Mouse (Mus musculus) gastrocnemius, postnatal 4 days (tissue): ENCODE measurements at regions not wholly inside any gene's neighbourhood (a gene's known extent, or its start where the extent isn't known, plus 50 kb on each side); places are given as distances from the start of the nearest gene placed in this dataset.
"Not testable (repeated sequence)": the region's sequence is repeated elsewhere in the genome, so short reads cannot be mapped to it uniquely, and the experiment has no call there.

Experiments used
- DNase-seq, 2 experiments: peaks; one replicate each; pipeline ENCODE4 v3.0.0; 2021 to 2022; ENCODE audit warnings: low spot score in 2 of 2, mixed read lengths in 2 of 2

DNA sequence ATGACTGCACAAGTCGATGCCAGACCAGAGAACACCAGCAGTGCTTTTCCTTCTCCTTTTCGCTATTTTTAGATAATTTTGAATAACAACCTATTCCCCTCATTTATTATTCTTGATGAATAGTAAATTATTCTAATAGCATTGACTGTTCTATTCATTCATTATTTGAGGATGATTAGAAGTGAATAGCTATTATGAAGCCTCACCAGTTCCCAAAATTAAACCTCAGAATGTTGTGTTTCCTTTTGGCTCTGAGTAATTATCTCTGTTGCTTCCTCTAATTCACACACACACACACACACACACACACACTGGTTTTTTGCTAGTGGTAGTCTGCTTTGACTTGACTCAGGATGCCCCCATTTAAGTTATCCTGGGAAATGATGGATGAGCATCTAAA, 540.7 kb downstream of the Cypt12 start:
- DNase-seq: no peak

DNA sequence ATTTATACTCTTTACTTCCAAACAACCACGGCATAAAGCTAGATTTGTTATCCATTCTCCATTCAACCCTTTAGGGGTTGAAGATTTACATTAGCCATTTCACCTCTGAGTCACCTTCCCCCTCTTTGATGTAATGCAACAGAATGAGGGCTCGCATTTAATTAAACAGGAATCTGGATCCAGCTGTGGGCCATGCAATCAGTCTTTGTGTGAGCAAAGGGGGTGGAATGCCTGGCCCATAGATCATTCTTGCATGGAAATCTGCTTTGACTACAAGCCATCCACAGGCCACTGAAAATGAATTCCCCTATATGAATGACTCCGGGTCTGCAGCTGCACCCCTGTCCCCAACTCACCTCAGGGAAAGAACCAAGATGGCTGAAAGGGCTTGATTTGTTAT, 574.4 kb downstream of the Cypt12 start:
- no peak for DNase-seq

DNA sequence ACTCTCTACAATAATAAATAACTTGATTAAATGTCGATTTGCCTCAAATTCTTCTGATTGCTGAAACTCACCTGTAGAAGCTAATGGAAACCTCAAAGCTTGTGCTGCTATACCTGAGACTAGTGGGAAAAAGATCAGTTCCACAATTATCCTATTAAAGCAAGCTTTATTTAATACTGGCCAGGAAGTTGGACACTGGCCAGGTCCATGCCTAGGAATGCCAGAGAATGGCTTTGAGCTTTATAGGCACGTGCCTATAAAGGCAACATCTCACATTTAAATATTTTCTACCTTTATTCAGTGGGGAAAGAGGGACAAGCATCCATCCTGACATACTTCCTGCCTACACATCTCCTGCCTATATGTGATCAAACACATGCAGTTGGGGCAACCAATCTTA, 575.8 kb downstream of the Cypt12 start:
- DNase-seq: no peak

DNA sequence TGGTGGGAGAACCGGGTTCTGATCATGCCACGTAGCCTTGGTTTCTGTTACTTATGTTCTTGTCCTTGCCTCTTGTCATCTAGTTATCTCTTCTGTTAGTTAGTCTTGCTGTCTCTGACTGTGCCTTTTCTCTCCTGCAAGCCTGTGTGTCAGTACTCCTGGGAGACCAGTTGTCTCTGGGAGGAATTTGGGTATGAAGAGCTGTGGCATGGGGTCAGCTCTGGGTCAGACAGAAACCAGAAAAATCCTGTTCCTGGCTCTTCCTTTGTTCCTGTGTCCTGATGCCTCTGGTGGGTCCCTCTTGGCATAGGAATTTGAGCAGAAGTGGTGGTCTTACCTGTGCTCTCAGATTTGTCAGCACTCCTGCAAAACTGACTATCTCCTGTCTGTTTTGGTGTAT, 609.0 kb downstream of the Cypt12 start:
- DNase-seq: no peak

DNA sequence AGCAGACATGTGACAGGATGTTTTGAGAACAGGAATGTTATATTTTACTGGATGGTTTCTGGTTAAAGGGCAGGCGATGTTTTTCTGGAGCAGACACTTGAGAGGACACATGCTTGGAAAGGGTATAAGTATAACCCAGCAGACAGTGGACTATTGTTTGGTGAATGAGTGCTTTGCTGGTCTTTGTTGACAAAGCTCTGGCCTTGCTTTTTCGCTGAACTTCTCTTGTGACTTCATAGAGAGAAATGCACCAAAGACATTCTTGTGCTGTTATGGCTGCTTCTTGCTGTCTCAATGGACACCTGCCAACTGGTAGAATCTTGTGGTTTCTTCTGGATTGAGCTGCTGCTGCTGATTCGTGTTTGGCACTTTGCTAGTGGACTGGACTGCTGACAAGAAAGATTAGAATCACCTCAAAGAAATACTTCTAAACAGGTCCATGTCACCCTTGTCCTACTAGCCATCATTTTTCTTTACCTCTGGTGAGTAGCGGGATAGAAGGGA, 612.1 kb downstream of the Cypt12 start:
- DNase-seq: no peak

DNA sequence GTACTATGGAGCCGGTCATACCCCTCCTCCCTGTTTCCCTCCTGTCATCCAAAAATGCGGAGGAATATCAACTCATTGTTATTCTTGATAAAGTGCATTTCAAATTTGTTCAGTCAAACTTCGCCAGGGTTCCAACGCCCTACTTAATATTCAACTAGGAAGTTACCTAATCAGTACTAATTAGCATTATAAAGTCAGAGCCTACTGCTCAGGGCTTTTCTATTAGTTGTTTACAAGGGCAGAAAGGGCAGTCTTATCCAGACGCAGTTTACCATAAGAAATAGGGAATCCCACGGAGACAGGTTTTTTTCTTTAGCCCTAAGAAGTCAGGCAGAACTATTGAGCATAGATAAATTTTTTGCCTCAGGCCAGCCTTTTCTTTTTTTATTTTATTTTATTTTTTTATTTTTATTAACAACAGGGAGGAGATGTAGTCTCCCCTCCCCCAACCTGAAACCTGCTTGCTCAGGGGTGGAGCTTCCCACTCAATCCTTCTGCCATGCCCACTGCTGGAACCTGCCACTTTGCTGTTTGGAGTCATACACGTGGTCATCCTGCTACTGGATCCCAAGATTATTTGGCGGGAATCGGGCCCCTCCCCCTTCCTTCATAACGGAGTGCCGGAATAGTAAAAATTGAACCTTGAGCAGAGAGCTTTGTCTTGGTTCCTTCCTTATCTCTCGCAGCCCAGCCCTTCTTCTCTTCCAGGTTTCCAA, 632.9 kb downstream of the Cypt12 start:
- DNase-seq: not testable (repeated sequence)

DNA sequence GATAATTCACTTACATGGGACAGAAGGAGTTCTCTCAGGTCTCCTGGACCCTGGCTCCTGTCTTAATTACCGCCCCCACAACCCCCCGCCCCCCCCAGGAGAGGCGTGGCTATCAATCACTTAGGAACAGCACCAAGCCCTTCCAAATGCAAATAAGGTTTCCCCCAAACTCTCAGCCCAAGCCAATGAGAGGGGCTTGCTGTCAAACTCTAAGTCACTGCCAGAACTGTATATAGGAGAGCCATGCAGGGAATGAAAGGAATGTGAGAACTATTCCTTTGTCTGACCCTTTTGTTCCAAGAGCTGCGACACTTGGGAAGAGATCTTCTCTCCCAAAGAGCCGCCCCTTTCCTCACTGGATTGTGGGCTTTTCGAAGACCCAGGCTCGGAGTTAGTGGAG, 672.4 kb downstream of the Cypt12 start:
- no peak for DNase-seq

DNA sequence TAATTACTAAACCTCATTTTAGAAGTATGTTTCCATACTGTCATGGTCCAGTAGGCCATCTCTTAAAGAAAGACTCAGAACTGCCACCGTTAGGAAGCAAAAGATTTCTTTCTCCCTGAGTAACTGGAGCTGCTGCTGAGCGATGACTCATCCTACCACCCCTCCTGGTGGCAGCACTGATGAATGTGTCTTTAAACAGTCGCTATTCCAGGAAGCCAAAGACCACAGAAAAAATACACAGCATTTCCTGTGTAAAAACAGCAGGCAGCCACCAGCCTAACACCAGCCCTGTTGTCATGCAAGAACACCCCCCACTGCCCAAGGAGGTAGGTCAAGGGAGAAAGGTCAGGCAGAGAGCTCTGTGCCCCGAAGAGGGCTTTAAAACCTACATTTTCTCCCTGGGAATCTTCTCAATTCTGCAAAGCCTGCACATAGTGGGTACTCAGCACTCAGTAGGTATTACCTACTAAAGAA, 675.7 kb downstream of the Cypt12 start:
- DNase-seq: peak in 1 of 2 experiments; percentile 48

DNA sequence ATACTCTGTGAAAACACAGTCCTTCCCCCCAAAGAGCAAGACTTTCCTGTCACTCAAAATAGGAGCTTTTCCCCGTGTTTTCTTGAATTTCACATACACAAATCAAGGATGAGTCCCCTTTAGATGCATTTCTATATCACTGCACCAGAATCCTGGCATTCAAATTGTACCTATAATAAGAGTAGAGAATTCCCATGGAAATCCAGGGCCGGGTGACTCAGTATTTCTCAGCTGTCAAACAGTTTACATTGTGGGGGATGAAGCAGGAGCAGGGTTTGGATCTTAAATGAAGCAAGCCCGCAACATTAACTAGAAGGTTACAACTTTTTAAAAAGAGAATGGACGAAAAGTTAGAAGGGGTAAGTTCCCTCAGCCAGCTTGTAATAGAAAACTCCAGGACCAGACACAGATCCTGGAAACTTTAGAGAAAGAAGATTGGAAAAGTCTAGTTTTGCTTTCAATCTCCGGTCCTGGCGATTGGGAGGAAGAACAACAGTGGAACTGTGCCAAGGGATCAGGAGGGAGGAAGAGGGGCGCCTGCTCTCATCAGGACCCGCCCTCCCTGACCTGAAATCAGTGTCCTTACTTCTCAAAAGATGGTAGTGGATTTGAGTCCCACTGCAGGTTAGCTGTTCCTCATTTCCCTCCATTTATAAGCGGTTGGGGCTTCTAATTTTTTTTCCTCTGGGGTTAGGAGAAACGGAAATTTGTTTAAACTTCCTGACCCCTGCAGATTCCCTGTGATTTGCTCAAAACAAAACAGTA, 676.4 kb downstream of the Cypt12 start:
- peak in 1 of 2 experiments; percentile 53 for DNase-seq

DNA sequence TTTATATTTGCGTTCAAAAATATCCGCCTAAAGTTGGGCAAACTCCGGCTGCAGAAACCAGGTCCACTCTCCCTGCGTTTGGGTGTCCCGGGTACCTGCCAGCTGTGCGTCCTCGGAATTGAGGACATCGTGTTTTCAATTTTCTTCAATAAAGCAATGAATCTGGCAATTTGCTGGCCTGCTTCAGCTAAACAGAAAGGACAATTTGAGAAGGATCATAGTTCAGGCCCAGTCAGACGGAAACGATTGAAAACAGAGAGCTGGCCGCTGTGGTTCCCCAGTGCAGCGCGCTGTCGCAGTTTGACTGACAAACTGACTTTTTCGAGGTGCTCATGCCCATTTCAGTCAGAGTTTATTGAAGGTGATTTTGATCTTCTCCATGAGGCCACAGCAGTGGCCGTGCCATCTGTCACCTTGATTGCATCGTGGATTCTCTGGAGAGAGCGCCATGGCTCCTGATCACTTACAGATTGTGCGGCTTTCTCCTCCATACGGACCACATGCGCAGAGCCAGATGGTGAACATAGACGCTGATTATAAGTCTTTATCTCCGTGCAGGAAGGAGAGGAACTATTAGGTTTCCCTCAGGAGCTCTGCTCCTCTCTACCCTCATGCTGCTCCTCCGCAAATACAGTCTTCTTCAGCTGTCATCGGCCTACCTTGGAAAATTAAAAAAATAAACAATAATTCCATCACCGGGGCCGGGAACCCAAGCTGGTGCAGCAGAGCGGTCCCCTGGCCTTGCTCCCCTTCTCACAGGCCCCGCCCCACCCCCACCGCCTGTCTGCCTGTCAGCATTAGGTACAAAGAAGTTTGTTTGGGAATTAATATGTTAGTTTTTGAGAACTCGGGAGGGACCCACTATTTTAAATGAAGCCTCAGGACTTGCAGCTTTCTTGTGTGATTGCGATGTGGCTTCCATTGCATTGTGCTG, 677.5 kb downstream of the Cypt12 start:
- DNase-seq: peak in 1 of 2 experiments; percentile 35

DNA sequence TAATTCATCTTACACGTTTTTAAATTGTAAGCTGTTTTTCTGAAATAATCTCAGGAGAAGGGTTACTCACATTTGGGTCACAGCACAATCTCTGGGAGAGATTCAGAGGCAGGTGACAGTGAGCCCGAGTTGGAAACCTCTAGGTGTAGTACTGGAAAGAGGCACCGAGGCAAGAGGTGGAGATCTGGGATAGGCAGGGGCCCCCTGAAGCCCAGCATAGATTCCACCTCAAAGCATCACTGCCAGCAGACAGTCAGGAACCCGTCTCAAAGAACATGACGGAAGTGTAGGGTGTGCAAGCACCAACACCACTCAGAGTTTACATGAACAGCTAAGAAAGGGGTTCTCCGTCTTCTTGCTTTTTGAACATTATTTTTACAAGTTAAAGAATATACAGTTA, 678.2 kb downstream of the Cypt12 start:
- DNase-seq: no peak

DNA sequence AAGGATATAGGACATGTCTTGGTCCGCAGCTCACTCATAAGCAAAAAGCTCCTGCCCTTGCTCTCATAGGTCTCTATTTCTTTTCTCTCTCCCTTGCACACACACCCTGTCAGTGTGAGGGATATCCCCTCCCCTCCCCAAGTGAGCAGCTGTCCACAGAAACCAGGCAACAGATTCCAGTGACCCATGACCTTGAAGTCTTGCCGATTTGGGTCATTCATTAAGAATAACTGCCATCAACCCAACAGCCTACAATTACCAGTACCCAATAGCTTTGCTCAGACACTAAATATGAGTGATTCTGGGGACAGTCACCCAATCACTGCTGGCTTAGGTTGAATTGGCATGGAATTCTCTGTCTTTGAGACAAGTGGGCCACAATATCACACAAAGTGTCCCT, 678.6 kb downstream of the Cypt12 start:
- no peak for DNase-seq

DNA sequence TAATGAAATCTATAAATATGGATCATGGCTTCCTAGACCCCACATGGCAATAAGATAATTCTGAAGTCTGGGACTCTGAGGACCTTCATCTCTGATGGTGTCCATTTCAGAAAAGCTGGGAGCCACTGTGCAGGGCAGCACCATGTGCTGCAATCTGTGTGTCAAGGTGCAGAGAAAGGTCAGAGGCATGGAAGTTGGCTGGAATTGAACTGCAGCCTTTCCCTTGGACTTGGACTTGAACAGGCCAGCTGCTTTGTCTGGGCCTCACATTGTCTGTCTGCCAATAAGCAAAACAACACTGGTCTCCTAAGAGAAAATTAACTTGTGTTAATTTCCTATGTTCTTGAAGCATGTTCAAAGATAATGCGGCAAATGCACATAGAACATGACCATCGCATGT, 681.0 kb downstream of the Cypt12 start:
- DNase-seq: no peak

DNA sequence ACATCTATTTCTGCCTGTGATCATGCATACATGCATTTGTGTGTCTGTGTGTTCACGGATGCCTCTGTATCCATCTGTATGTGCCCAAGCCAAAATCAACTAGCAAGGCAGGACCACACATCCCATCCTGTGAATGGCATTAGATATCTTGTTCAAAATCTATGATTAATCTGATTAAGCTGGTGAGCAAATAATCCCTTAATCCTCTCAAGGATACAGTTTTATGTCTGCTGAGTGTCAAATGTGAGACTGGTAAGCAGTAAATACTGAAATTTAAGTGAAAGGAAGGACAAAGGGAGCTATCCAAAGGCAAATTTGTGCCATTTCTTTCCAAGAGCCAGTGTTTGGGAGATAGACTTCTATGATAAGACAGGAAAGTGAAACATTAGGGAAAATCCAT, 683.4 kb downstream of the Cypt12 start:
- no peak for DNase-seq

DNA sequence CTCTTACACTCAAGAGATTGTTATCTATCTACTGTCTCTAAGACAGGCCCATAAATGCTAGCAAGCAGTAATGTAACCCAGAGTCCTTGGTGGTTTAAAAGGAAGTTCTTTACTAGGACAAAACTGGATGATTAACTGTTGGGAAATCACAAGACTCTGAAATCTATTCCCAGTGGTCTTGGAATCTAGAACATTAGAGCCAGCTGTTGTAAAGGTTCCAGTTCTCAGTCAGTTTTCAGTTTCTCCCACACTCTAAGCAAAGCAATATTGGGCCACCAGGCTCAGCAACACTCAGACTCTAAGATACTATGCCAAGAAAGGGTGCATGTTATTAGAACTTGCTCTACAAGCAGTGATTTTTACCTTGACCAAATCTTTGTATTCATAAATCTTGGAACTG, 686.6 kb downstream of the Cypt12 start:
- DNase-seq: no peak

DNA sequence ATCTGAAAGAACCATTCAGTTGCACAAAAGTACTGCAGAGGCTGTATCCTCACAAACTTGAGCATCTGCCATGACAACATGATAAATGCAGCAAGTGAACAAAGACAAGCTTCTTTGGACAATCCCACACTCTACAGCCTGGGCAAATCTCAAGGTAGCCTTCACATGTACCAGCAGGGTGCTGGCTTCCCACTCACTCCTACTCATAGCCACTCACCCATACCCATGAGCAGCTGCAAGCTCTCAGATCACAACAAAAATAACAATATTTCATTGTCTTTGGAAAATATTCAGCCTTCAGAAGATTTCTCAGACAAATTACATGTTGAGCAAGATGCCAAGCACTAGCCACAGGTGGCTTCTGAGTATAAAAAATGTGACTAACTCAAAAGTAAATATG, 689.3 kb downstream of the Cypt12 start:
- no peak for DNase-seq

DNA sequence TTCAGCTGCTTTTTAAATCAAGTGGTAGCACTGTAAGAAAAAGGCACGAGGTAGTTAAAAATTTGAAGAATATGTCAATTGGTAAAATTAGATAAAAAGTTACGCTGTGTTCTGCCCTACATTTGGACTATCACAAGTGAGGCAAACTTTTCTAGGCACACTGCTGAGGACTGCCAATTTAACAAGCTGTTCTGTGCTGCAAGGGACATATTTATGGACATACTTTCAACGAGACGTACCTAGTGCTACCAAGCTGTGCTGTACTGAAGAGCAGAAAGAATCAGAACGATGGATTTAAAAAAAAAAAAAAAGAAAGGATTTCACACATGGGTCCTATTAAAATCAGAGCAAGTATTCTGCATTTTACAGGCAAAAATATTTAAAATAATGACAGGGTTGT, 692.1 kb downstream of the Cypt12 start:
- DNase-seq: no peak

DNA sequence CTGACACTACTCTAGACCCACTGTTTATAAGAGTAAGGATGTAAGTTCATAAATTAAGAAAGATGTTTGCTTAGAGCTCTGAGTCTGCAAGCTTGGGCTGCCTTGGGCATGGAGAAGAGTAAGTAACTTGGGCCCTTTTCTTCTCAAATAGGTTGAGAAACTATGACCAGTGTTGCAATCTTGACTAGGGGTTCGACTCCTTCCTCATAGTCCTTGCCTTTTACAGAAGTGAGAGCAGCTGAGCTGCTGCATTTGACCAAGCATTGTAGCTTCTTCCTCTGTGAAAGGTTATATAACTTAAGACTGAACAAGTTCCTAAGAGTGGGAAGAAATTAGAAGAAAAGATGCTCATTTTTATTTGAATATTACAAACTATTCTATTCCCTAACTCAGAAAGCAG, 693.5 kb downstream of the Cypt12 start:
- no peak for DNase-seq

DNA sequence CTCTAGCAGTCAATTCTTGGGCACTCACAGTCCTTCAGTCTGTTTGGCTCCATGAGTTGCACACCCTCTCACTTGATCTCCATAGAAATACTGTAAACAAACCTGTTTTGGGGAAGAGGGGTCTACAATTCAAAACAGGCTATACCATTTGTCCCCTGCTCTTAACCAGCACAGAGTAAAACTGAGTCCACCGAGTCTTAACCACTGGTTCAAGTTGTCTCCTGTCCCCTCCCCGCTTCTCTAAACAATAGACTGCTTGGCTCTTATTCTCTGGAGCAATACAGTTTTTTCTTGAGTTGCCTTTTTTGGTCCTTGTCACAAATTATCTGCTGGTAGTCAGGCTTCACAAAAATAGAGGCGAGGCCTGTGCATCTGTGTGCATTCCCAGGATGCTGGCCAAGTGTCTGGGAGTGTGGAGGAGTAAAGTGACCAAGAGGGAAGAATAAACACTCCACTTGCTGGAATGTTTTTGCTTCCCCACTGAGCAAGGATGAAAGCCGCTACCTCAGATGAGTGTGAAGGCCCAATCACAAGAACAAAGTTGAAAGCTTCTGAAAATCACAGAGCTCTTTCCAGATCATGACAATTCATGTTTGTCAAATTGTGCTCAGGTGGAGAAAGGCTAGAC, 695.3 kb downstream of the Cypt12 start:
- DNase-seq: peak in 1 of 2 experiments; percentile 16

DNA sequence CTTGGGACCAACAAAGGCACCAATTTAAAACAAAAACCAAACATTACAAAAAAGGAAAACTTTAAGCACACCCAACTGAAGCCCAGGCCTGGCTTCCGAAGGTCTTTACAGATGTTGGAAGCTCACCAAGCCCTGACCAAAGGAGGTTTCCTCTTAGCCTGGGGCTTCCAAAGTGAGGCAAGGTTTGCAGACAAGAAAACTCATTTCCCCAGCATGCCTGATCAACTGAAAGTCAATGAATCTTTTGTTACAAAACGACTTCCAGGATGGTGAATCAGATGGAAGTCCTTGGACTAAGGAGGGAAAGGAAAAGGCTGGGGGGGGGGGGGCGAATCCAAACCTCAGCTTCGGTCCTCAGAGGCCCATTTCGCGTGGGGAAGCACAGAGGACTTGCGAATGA, 697.3 kb downstream of the Cypt12 start:
- no peak for DNase-seq

DNA sequence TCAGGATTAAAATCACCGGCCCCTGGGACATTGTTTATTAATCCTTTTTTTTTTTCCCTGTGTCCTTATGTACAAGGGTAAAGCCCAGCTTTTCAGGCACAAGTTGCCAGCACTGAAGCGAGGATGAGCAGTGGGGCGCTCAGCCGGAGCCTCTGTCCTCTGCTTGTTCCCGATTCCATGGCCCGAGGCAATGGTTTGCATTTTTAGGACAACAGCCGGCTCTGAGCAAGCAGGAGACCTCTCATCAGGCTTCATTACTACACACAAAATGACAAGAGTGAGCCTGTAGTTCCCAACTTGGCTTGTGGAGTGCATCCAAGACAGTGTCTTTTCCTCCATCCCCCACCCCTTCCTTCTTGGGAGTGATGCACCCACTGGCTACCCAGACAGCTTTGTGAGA, 697.7 kb downstream of the Cypt12 start:
- no peak for DNase-seq
